Mouse (Mus musculus) midbrain, postnatal 0 days (tissue): ENCODE results near the gene 4932438H23Rik. TPM values are rescaled to one million over a fixed set of nuclear protein-coding genes. Genes with fewer than 3 reads are reported as not detected.

ENCODE experiments used
- ATAC-seq: fragments of 200-750 bp; cut with Nextera tagmentation; 2 replicates; pipeline ENCODE4 v1.8.0; 2017; ENCODE audit warnings: moderate number of reproducible peaks, mild to moderate bottlenecking, moderate TSS enrichment, moderate library complexity; ENCODE audit not compliant: low FRiP score
- DNase-seq: peaks from one replicate; pipeline ENCODE4 v3.0.0-alpha.2; 2015; ENCODE audit warnings: low spot score
- H3K27ac ChIP-seq: fragments of 300-500 bp; sonication (generic); 2 replicates; pipeline ENCODE4 v1.5.1; 2014; ENCODE audit warnings: low read depth, mild to moderate bottlenecking, low read length, mixed read lengths
- H3K27me3 ChIP-seq: fragments of 300-500 bp; sonication (generic); 2 replicates; pipeline ENCODE4 v1.6.1; 2014; ENCODE audit warnings: low read length, control low read depth, mixed read lengths; ENCODE audit not compliant: insufficient read depth
- H3K36me3 ChIP-seq: fragments of 300-500 bp; sonication (generic); 2 replicates; pipeline ENCODE4 v1.6.1; 2014; ENCODE audit warnings: low read length, control low read depth, mixed read lengths; ENCODE audit not compliant: insufficient read depth
- H3K4me1 ChIP-seq: fragments of 300-500 bp; sonication (generic); 2 replicates; pipeline ENCODE4 v1.6.1; 2014; ENCODE audit warnings: mild to moderate bottlenecking, control low read depth, antibody characterized with exemption, low read length, mixed read lengths; ENCODE audit not compliant: insufficient read depth
- H3K4me2 ChIP-seq: fragments of 300-500 bp; sonication (generic); 2 replicates; pipeline ENCODE4 v1.6.1; 2014; ENCODE audit warnings: low read depth, mild to moderate bottlenecking, low read length, mixed read lengths; ENCODE audit not compliant: poor library complexity, severe bottlenecking
- H3K4me3 ChIP-seq: fragments of 300-500 bp; sonication (generic); 2 replicates; pipeline ENCODE4 v1.5.1; 2014; ENCODE audit warnings: low read depth, mild to moderate bottlenecking, low read length, moderate library complexity
- H3K9ac ChIP-seq: fragments of 300-500 bp; sonication (generic); replicated peaks from 2 replicates; pipeline ENCODE4 v1.6.1; 2014; ENCODE audit warnings: mild to moderate bottlenecking, low read length, moderate library complexity, mixed read lengths; ENCODE audit not compliant: poor library complexity, severe bottlenecking
- H3K9me3 ChIP-seq: fragments of 300-500 bp; sonication (generic); 2 replicates; pipeline ENCODE4 v1.6.1; 2016; ENCODE audit warnings: low read length, control low read depth
- CTCF ChIP-seq: IDR thresholded peaks from 2 replicates; pipeline ENCODE4 v1.5.1; 2016; ENCODE audit warnings: antibody characterized with exemption, mild to moderate bottlenecking
- WGBS: fragments of 180-500 bp; shearing (Covaris S2); extraction: QIAGEN DNeasy Blood & Tissue Kit; methylation state at CpG from one replicate; pipeline ENCODE4 v1.1.7; 2014; 5-methylcytosine and 5-hydroxymethylcytosine counted together
- polyA plus RNA-seq: library from polyadenylated mRNA; unstranded; fragments of >200 nt; fragmentation: Nextera tagmentation; extraction: Ambion mirVana; gene quantifications from 2 replicates; pipeline ENCODE4 v1.2.1, GENCODE M21; 2015
- total RNA-seq: library from RNA; depleted of rRNA; stranded (reverse); fragments of >200 nt; gene quantifications from 2 replicates; pipeline ENCODE4 v1.2.3, GENCODE M21; 2014

Gene 4932438H23Rik
- total and polyA plus RNA-seq, 2 experiments from 2014 or later: 0.77 to 0.81 TPM

DNA sequence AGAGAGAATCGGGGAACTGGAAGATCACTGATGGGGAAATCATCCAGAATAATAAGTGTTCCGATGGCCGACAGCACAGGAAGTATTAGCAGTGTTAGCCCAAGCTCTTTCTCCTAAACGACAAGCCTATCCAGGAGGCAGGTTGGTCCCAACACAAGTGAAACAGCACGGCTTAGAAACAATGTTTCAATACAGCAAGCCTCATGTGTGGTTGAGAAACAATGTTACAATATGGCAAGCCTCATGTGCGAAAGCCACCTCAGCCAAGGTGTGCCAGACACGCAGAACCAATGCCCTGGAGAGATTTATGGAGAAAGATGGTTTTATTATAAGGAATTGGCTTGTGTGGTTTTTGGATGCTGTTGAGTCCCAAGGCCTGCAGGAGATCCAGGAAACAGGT, 43.2 kb upstream of the 4932438H23Rik start:
- WGBS: 97% methylated on average over 7 of the region's 7 CpGs

DNA sequence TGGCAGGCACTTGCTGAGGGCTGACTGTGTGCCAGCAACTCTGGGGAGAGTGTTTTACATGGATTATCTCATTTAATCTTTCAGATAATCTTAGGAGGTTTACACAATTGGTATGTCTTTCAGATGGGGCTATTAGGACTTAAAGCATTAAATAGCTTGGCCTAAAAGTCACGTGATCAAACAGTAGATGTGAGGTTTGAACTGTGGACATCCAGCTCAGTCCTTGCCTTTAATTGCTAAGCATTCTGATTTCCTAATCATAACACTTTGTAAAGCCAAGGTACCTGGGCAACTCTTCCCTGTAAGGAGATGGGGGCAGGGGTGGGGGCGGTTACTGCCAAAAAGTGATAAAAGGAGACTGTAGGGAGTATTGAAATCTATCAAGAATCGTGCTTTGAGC, 41.7 kb upstream of the 4932438H23Rik start:
- no peak for TF ChIP-seq CTCF
- H3K27ac ChIP-seq: no peak overlapping the region
- no peaks in the 10 kb centered on the region for H3K36me3 ChIP-seq
- ATAC-seq: no peak
- no peak for DNase-seq
- 0 out of 2 replicates have a peak, but pooled peaks cover 5% of the 10 kb centered on the region for H3K9me3 ChIP-seq
- no peak overlapping the region for H3K4me3 ChIP-seq
- H3K27me3 ChIP-seq: peaks cover 33% of the 10 kb centered on the region
- no peak overlapping the region for H3K4me2 ChIP-seq
- H3K4me1 ChIP-seq: no peaks in the 10 kb centered on the region
- WGBS: 85% methylated on average over 3 of the region's 3 CpGs
- no peak overlapping the region for H3K9ac ChIP-seq

More for the DNA sequence above, 43.2 kb upstream of the 4932438H23Rik start:
- no peak overlapping the region for H3K4me2 ChIP-seq
- H3K27ac ChIP-seq: no peak overlapping the region
- no peak for TF ChIP-seq CTCF
- H3K36me3 ChIP-seq: no peaks in the 10 kb centered on the region
- 0 out of 2 replicates have a peak, but pooled peaks cover 5% of the 10 kb centered on the region for H3K9me3 ChIP-seq
- no peaks in the 10 kb centered on the region for H3K4me1 ChIP-seq
- DNase-seq: no peak
- peaks cover 28% of the 10 kb centered on the region for H3K27me3 ChIP-seq
- H3K4me3 ChIP-seq: no peak overlapping the region
- H3K9ac ChIP-seq: no peak overlapping the region
- ATAC-seq: no peak

DNA sequence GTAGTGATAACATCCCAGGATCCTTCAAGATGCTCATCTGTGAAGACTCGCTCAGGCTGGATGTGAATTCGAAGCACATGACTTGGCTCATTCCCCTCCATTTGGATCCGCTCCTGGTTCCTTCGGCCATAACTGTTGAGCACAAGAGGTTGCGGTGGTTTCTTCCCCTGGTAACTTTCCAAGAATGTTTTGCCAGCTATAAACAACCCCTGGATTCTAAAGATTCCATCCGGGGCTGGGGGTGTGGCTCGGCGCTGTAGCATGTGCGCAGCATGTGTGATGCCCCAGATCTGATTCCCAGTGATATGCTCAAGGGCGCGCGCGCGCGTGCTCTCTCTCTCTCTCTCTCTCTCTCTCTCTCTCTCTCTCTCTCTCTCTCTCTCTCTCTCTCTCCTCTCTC, 35.0 kb upstream of the 4932438H23Rik start:
- Histone ChIP-seq H3K27me3 (peaks cover 15% of the 10 kb centered on the region), H3K9me3 (no peaks in the 10 kb centered on the region), H3K9ac (no peak overlapping the region), H3K4me3 (no peak overlapping the region), H3K4me1 (no peaks in the 10 kb centered on the region), H3K27ac (no peak overlapping the region), H3K4me2 (no peak overlapping the region), H3K36me3 (no peaks in the 10 kb centered on the region)
- TF ChIP-seq CTCF: no peak
- no peak for ATAC-seq
- no peak for DNase-seq
- WGBS: 92% methylated on average over 15 of the region's 15 CpGs

DNA sequence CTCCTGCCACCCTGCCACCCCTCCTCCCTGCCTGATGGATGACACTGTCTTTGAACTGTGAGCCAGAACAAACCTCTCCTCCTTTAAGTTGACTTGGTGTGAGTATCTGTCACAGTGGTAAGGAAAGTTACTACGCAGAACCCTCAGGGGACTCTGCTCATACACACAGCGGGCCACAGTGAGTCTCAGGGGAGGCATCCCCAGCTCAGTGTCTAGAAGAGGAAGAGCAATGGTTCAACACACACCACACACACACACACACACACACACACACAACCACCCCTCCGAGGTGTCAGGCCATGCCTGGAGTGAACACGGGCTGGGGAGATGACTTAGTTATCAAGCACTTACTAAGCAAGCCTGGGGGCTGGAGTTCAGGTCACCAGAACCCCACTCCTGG, 33.5 kb upstream of the 4932438H23Rik start:
- no peaks in the 10 kb centered on the region for H3K36me3 ChIP-seq
- H3K27me3 ChIP-seq: peaks cover 12% of the 10 kb centered on the region; the same call in 1 of the 2 replicates
- H3K4me1 ChIP-seq: no peaks in the 10 kb centered on the region
- ATAC-seq (no peak), DNase-seq (no peak)
- no peak overlapping the region for H3K4me3 ChIP-seq
- no peak overlapping the region for H3K27ac ChIP-seq
- H3K9me3 ChIP-seq: no peaks in the 10 kb centered on the region
- TF ChIP-seq CTCF: no peak
- no peak overlapping the region for H3K4me2 ChIP-seq
- no peak overlapping the region for H3K9ac ChIP-seq
- WGBS: 88% methylated on average over 4 of the region's 4 CpGs

DNA sequence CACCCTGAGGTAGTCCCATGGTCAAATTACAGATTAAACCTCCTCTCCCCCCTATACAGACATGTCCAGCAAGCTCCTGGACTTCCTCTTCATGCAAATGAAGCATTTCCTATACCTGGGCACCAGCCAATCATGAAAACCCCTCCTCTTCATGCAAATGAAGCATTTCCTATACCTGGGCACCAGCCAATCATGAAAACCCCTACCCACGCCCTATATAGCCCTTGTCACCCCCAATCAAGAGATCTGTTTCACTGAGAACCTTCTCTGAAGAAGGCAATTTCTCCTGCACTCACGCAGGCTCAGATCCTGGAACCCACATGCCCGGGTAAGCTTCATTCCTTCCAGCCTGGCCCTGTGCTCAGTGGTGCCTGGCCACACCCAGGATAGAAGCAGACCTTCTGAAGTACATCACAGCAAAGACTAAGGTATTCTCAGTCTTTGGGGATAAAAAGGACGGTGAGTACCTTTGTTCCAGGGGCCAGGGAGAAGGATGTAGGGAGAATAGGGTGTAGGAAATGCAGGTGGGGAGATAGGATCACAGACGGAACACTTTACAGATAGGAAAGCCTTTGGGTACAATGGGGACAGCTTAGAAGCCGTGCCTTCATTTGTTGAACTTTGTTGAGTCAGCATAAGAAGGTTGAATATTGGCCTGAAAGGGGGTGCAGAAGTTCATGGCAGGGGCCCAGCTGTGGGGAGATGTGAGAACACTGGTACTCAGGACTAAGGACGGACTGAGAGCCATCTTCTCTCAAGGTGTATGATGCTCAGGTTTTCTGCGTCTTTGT, 32.0 kb upstream of the 4932438H23Rik start:
- Histone ChIP-seq H3K36me3 (no peaks in the 10 kb centered on the region), H3K4me3 (no peak overlapping the region), H3K9ac (no peak overlapping the region), H3K27ac (no peak overlapping the region), H3K4me1 (no peaks in the 10 kb centered on the region), H3K4me2 (no peak overlapping the region), H3K27me3 (0 out of 2 replicates have a peak, but pooled peaks cover 6% of the 10 kb centered on the region), H3K9me3 (no peaks in the 10 kb centered on the region)
- DNase-seq (no peak), ATAC-seq (no peak)
- no peak for TF ChIP-seq CTCF
- 84% methylated on average over 8 of the region's 8 CpGs for WGBS

DNA sequence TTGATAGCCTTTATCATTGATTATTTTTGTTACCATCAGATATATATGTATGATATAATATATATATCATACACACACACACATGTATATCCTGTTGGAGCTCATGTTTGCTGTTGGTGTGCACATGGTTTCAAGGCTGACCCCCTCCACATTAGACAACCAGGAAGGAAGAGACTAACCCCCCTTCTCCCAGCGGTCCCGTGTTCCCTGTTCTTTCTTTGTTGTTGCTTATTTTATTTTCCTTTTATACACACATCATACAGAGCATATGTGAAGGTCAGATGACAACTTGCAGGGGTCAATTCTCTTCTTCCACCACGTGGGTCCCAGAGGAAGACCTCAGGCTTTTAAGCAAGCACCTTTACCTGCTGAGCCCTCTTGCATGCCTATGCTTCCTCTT, 29.3 kb upstream of the 4932438H23Rik start:
- Histone ChIP-seq H3K27ac (no peak overlapping the region), H3K4me1 (no peaks in the 10 kb centered on the region), H3K4me3 (no peak overlapping the region), H3K36me3 (no peaks in the 10 kb centered on the region), H3K9me3 (no peaks in the 10 kb centered on the region), H3K9ac (no peak overlapping the region), H3K27me3 (0 out of 2 replicates have a peak, but pooled peaks cover 6% of the 10 kb centered on the region), H3K4me2 (no peak overlapping the region)
- WGBS: 71% methylated on average over 3 of the region's 3 CpGs
- ATAC-seq (no peak), DNase-seq (no peak)
- TF ChIP-seq CTCF: no peak
